Mouse (Mus musculus) CD4-positive, CD25-positive, alpha-beta regulatory T cell, adult 9 weeks (primary cell): Measurements from ENCODE around the gene Ddi2. TPM values are rescaled to one million over a fixed set of nuclear protein-coding genes. Genes with fewer than 3 reads are reported as not detected.

ENCODE experiments used
- polyA plus RNA-seq: library from polyadenylated mRNA; unstranded; fragments of 100-300 nt; shearing (Covaris generic); gene quantifications from one replicate; pipeline ENCODE4 v1.2.1, GENCODE M21; 2017

The Ddi2 gene
- 4.7 TPM for polyA plus RNA-seq

GRCm38 (mm10) chr4:141722731-141723672 lies at the start of gene Ddi2:
Ddi2 (minus strand) TSS chr4:141723419.

GRCm38 (mm10) chr4:141746578-141747346 lies 23.5 kb upstream of the Ddi2 start, which contains the start of gene Agmat:
Agmat (plus strand) TSS chr4:141746672.

DNA sequence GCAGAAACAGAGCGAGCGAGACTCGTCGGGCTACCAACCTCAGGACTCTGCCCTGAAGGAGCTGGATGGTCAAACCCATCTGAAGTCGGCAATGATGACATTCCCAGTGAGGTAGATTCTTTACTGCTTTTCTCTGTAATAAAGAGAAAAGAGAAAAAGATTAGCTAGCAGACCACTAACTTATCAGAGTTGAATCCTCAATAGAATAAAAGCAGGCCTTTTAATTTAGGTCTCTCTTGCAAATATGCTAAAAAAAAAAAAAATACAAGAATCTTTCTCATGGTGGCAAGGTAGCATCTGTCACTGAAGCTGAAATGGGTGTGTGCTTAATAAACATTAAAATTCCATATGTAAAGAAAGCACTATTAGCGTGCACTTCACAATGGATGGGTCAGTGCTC lies 37.7 kb downstream of the Ddi2 start, which contains the start of gene Rsc1a1:
Gene Rsc1a1 (minus strand): TSS at position 101 of the 400 bp plus-strand sequence.

GRCm38 (mm10) chr4:141664799-141665198 lies 58.4 kb downstream of the Ddi2 start, which contains the start of gene Plekhm2:
Plekhm2 (minus strand) TSS chr4:141664899.

Other genes starting within 250 kb of the Ddi2 start
- gene Spen, start 184.8 kb downstream of the Ddi2 start, polyA plus RNA-seq: 7.7 TPM
- gene Fblim1, start 117.3 kb downstream of the Ddi2 start, polyA plus RNA-seq: not detected
- gene Tmem82, start 104.8 kb downstream of the Ddi2 start, polyA plus RNA-seq: 0.17 TPM
- gene Slc25a34, start 99.6 kb downstream of the Ddi2 start, polyA plus RNA-seq: 0.10 TPM
- 5.8 TPM for gene Plekhm2, start 58.5 kb downstream of the Ddi2 start, polyA plus RNA-seq
- not detected for gene Rsc1a1, start 37.8 kb downstream of the Ddi2 start, polyA plus RNA-seq
- not detected for gene Agmat, start 23.3 kb upstream of the Ddi2 start, polyA plus RNA-seq
- 5.1 TPM for gene Dnajc16, start 67.5 kb upstream of the Ddi2 start, polyA plus RNA-seq
- gene Casp9, start 70.2 kb upstream of the Ddi2 start, polyA plus RNA-seq: 18.5 TPM
- not detected for gene Cela2a, start 102.7 kb upstream of the Ddi2 start, polyA plus RNA-seq
- gene Ctrc, start 122.9 kb upstream of the Ddi2 start, polyA plus RNA-seq: not detected
- 13.9 TPM for gene Efhd2, start 151.5 kb upstream of the Ddi2 start, polyA plus RNA-seq